8 mouse cellular contexts compared by ENCODE assay signal in the genomic region with DNA sequence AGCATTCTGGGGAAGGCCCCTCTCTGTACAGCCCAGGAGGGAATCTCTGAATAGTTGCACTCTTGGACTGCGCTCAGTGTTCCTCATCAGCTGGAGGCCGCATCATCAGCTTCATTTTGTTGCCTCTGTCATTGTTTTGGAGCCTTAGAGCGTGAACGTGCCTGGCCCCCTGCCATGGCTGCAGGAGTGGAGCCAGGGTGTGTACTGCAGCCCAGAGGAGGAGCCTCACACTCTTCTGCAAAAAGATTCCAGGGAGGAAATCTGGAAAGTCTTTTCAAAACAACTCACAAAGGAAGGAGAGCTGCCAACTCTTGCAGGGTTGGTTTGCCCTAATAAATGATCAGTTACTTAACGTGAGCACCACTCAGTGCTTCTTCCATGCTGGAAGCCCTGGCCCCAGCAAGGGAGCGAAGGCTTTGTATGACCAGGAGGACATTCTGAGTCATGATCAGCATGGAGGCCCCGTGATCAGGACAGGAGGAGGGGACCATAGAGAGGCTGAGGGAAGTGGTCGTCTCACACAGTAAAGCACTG. TPM values are rescaled to one million over a fixed set of nuclear protein-coding genes. Genes with fewer than 3 reads are reported as not detected.
DNase-seq lines count a peak whose midpoint lies in the region; ATAC-seq and TF ChIP-seq lines count a peak whose summit lies in the region.

No protein-coding gene starts in this region.

- intact Hi-C loops in gastrocnemius, postnatal 14 days (cut with DNase I; ENCODE audit: low total_unique reads): no loop called here

- no peaks in the 10 kb centered on the region for H3K36me3 ChIP-seq in hindbrain, postnatal 0 days (ENCODE audit: insufficient read depth, low read length)
- H3K36me3 ChIP-seq in midbrain, embryonic 16.5 days (ENCODE audit: control insufficient read depth, insufficient read depth, low read length): no peaks in the 10 kb centered on the region
- no peaks in the 10 kb centered on the region for H3K36me3 ChIP-seq in stomach, postnatal 0 days (ENCODE audit: control insufficient read depth, insufficient read depth, low read length)

- CTCF ChIA-PET in Patski (lab: Charles Lee): interaction anchor here (1.0 to 1.8 kb wide), 5 partner anchors 19 to 45 kb away, joined by 3 to 6 read pairs (median 3); a partner anchor contains a TSS

- WGBS in hindbrain, postnatal 0 days: 5% methylated on average over 8 of the region's 8 CpGs
- WGBS in midbrain, embryonic 16.5 days: 15% methylated on average over 8 of the region's 8 CpGs
- 6% methylated on average over 8 of the region's 8 CpGs for WGBS in stomach, postnatal 0 days

- H3K27ac ChIP-seq in hindbrain, postnatal 0 days: peak overlapping the region; percentile 69
- peak overlapping the region; percentile 60 for H3K27ac ChIP-seq in midbrain, embryonic 16.5 days (ENCODE audit: low read length)
- H3K27ac ChIP-seq in stomach, postnatal 0 days (replicated peaks): peak overlapping the region; percentile 95

- in situ Hi-C loops in Patski (cut with MboI; ENCODE audit: low pct_unique_long_range_greater_than_20kb): no loop called here

- peak; percentile 91 for DNase-seq in Patski (ENCODE audit: low read depth, low spot score)
- peak; percentile 56 to 62 for DNase-seq in cerebellum, postnatal 36 days
- peak; percentile 91 for DNase-seq in gastrocnemius, postnatal 14 days
- peak; percentile 86 for DNase-seq in hindbrain, postnatal 0 days (ENCODE audit: low spot score)
- DNase-seq in left cerebral cortex, adult 11 months (ENCODE audit: low spot score): peak; percentile 51
- DNase-seq in stomach, postnatal 0 days (ENCODE audit: low spot score): peak; percentile 78
- DNase-seq in natural killer cell, adult 2 months (ENCODE audit: low spot score in 2 of 2): no peak

- H3K9ac ChIP-seq in hindbrain, postnatal 0 days (replicated peaks; ENCODE audit: low read length): no peak overlapping the region
- no peak overlapping the region for H3K9ac ChIP-seq in midbrain, embryonic 16.5 days (ENCODE audit: low read depth, low read length)
- H3K9ac ChIP-seq in stomach, postnatal 0 days (ENCODE audit: low read length): peak overlapping the region; percentile 50; the same call in 1 of the 2 replicates

- ATAC-seq in Patski: peak; percentile 98
- peak; percentile 96 for ATAC-seq in hindbrain, postnatal 0 days
- peak; percentile 85 for ATAC-seq in midbrain, embryonic 16.5 days
- ATAC-seq in stomach, postnatal 0 days (ENCODE audit: low FRiP score, low TSS enrichment): peak; percentile 82

- no peak overlapping the region for H3K4me3 ChIP-seq in hindbrain, postnatal 0 days (ENCODE audit: low read length)
- H3K4me3 ChIP-seq in midbrain, embryonic 16.5 days (ENCODE audit: low read depth, low read length): no peak overlapping the region
- H3K4me3 ChIP-seq in stomach, postnatal 0 days (ENCODE audit: low read depth, low read length): no peak overlapping the region

- peak overlapping the region; percentile 14; the same call in 1 of the 2 replicates for H3K4me2 ChIP-seq in hindbrain, postnatal 0 days (ENCODE audit: low read depth, low read length)
- no peak overlapping the region for H3K4me2 ChIP-seq in midbrain, embryonic 16.5 days (ENCODE audit: low read length)
- peak overlapping the region; percentile 27 for H3K4me2 ChIP-seq in stomach, postnatal 0 days (replicated peaks; ENCODE audit: low read depth)

- peak; percentile 6 for TF ChIP-seq EP300 in stomach, postnatal 0 days (optimal IDR thresholded peaks at IDR 0.05)

- no peaks in the 10 kb centered on the region for H3K4me1 ChIP-seq in hindbrain, postnatal 0 days (ENCODE audit: insufficient read depth, low read length)
- H3K4me1 ChIP-seq in midbrain, embryonic 16.5 days (ENCODE audit: control insufficient read depth, insufficient read depth, low read length): no peaks in the 10 kb centered on the region
- H3K4me1 ChIP-seq in stomach, postnatal 0 days (replicated peaks; ENCODE audit: control insufficient read depth, insufficient read depth): peaks cover 10% of the 10 kb centered on the region; the same call in 1 of the 2 replicates

- H3K9me3 ChIP-seq in hindbrain, postnatal 0 days (ENCODE audit: low read length): no peaks in the 10 kb centered on the region
- no peaks in the 10 kb centered on the region for H3K9me3 ChIP-seq in midbrain, embryonic 16.5 days (replicated peaks; ENCODE audit: control insufficient read depth, low read length, poor library complexity, severe bottlenecking)
- no peaks in the 10 kb centered on the region for H3K9me3 ChIP-seq in stomach, postnatal 0 days (ENCODE audit: control insufficient read depth, low read length)

- H3K27me3 ChIP-seq in Patski: no peaks in the 10 kb centered on the region
- H3K27me3 ChIP-seq in hindbrain, postnatal 0 days (ENCODE audit: insufficient read depth, low read length): no peaks in the 10 kb centered on the region
- no peaks in the 10 kb centered on the region for H3K27me3 ChIP-seq in midbrain, embryonic 16.5 days (ENCODE audit: control insufficient read depth, insufficient read depth, low read depth, low read length)
- no peaks in the 10 kb centered on the region for H3K27me3 ChIP-seq in stomach, postnatal 0 days (ENCODE audit: control insufficient read depth, insufficient read depth, low read length)

- POLR2A ChIA-PET in Patski (lab: Charles Lee): interaction anchor here (0.7 to 1.1 kb wide), 3 partner anchors 12 to 34 kb away, joined by 3 to 4 read pairs (median 3); no protein-coding TSS in a partner anchor

- no peak for TF ChIP-seq CTCF in Patski (IDR thresholded peaks at IDR 0.05)
- no peak for TF ChIP-seq CTCF in hindbrain, postnatal 0 days (IDR thresholded peaks at IDR 0.05; ENCODE audit: low read depth)
- TF ChIP-seq CTCF in stomach, postnatal 0 days (IDR thresholded peaks at IDR 0.05; ENCODE audit: low read depth): peak; percentile 20; the same call in 1 of the 2 replicates

RNA-seq across cellular contexts. Expression of a gene that starts 30.6 kb away (rescaled TPM):
- polyA plus RNA-seq in Patski (2021): 65.8 TPM
- 10 to 100 TPM; 25.3 to 25.8 TPM for total RNA-seq in gastrocnemius, postnatal 14 days (2021)
- total RNA-seq in hindbrain, postnatal 0 days (2014; rRNA removed): 34.0 and 35.9 TPM in 2 replicates
- 51.6 and 54.0 TPM in 2 replicates for polyA plus RNA-seq in hindbrain, postnatal 0 days (2015; fragmentation: Nextera tagmentation; extraction: Ambion mirVana)
- 50.2 and 51.6 TPM in 2 replicates for polyA plus RNA-seq in midbrain, embryonic 16.5 days (2015; fragmentation: Nextera tagmentation; extraction: Ambion mirVana)
- 114 and 117 TPM in 2 replicates for polyA plus RNA-seq in stomach, postnatal 0 days (2015; fragmentation: Nextera tagmentation; extraction: Ambion mirVana)

RNA-seq across cellular contexts. Expression of a gene that starts 34.8 kb away (rescaled TPM):
- polyA plus RNA-seq in Patski (2021): 162 TPM
- 10 to 100 TPM; 16.9 to 25.5 TPM for total RNA-seq in gastrocnemius, postnatal 14 days (2021)
- total RNA-seq in hindbrain, postnatal 0 days (2014; rRNA removed): 39.8 and 45.4 TPM in 2 replicates
- polyA plus RNA-seq in hindbrain, postnatal 0 days (2015; fragmentation: Nextera tagmentation; extraction: Ambion mirVana): 45.4 and 45.7 TPM in 2 replicates
- 47.1 and 54.0 TPM in 2 replicates for polyA plus RNA-seq in midbrain, embryonic 16.5 days (2015; fragmentation: Nextera tagmentation; extraction: Ambion mirVana)
- polyA plus RNA-seq in stomach, postnatal 0 days (2015; fragmentation: Nextera tagmentation; extraction: Ambion mirVana): 63.5 and 66.8 TPM in 2 replicates

Comparison
In these comparisons a context has a peak if more than half of its experiments do, and no peak if none do; other contexts are left out.
1. DNase-seq: peak in Patski (single experiment), cerebellum, postnatal 36 days (2 of 2), gastrocnemius, postnatal 14 days (single experiment), hindbrain, postnatal 0 days (single experiment), left cerebral cortex, adult 11 months (single experiment) and stomach, postnatal 0 days (single experiment); none in natural killer cell, adult 2 months (0 of 2).
2. Peak in every context shown above with its lines, with median percentiles within 50 percentile points of each other: ATAC-seq and H3K27ac ChIP-seq.